Mouse (Mus musculus) limb, embryonic 14.5 days (tissue): ENCODE data around the gene Zfp280c. TPM values are rescaled to one million over a fixed set of nuclear protein-coding genes. Genes with fewer than 3 reads are reported as not detected.

Source experiments
- ATAC-seq: fragments of 200-750 bp; cut with Nextera tagmentation; 2 replicates; pipeline ENCODE4 v1.8.0; 2017; ENCODE audit warnings: low read depth, moderate number of reproducible peaks, moderate TSS enrichment; ENCODE audit not compliant: low FRiP score
- DNase-seq: peaks from one replicate; pipeline ENCODE4 v3.0.0-alpha.2; 2015; ENCODE audit warnings: low spot score
- H3K27ac ChIP-seq: fragments of 300-500 bp; sonication (generic); replicated peaks from 2 replicates; pipeline ENCODE4 v1.5.1; 2014; ENCODE audit warnings: low read depth, mild to moderate bottlenecking, low read length, moderate library complexity, mixed read lengths
- H3K27me3 ChIP-seq: fragments of 300-500 bp; sonication (generic); 2 replicates; pipeline ENCODE4 v1.6.1; 2014; ENCODE audit warnings: low read length, mixed read lengths; ENCODE audit not compliant: control insufficient read depth, insufficient read depth
- H3K36me3 ChIP-seq: fragments of 300-500 bp; sonication (generic); 2 replicates; pipeline ENCODE4 v1.6.1; 2014; ENCODE audit warnings: mild to moderate bottlenecking, low read length, moderate library complexity, mixed read lengths; ENCODE audit not compliant: control insufficient read depth, insufficient read depth
- H3K4me1 ChIP-seq: fragments of 300-500 bp; sonication (generic); 2 replicates; pipeline ENCODE4 v1.6.1; 2014; ENCODE audit warnings: antibody characterized with exemption, low read length, mixed read lengths; ENCODE audit not compliant: control insufficient read depth, insufficient read depth
- H3K4me2 ChIP-seq: fragments of 300-500 bp; sonication (generic); replicated peaks from 2 replicates; pipeline ENCODE4 v1.6.1; 2014; ENCODE audit warnings: low read depth, mild to moderate bottlenecking, low read length, moderate library complexity; ENCODE audit not compliant: severe bottlenecking
- H3K4me3 ChIP-seq: fragments of 300-500 bp; sonication (generic); replicated peaks from 2 replicates; pipeline ENCODE4 v1.5.1; 2014; ENCODE audit warnings: low read length
- H3K9ac ChIP-seq: fragments of 300-500 bp; sonication (generic); 2 replicates; pipeline ENCODE4 v1.6.1; 2014; ENCODE audit warnings: mild to moderate bottlenecking, low read depth, low read length, moderate library complexity; ENCODE audit not compliant: severe bottlenecking
- H3K9me3 ChIP-seq: fragments of 300-500 bp; sonication (generic); 2 replicates; pipeline ENCODE4 v1.6.1; 2016; ENCODE audit warnings: low read length; ENCODE audit not compliant: control insufficient read depth
- POLR2A ChIP-seq: fragments of 200-500 bp; IDR thresholded peaks from 2 replicates; pipeline ENCODE4 v1.8.0; 2012; ENCODE audit warnings: inconsistent platforms, mild to moderate bottlenecking, moderate library complexity, borderline replicate concordance; ENCODE audit not compliant: insufficient read depth, insufficient read length; ENCODE audit errors: extremely low read depth
- WGBS: fragments of 180-500 bp; shearing (Covaris S2); extraction: QIAGEN DNeasy Blood & Tissue Kit; methylation state at CpG from one replicate; pipeline ENCODE4 v1.1.7; 2014; 5-methylcytosine and 5-hydroxymethylcytosine counted together
- polyA plus RNA-seq, 2 experiments: library from polyadenylated mRNA; depleted of rRNA in 1 of 2; stranded (reverse) in 1 of 2; unstranded in 1 of 2; fragments of >200 nt; fragmentation: Nextera tagmentation in 1 of 2; extraction: Ambion mirVana in 1 of 2; gene quantifications; 2 replicates each; pipeline versions ENCODE4 v1.2.1 to v1.2.3; 2012 to 2014

The Zfp280c gene
- polyA plus RNA-seq, 2 experiments: 13.3 to 38.9 TPM

- Histone ChIP-seq H3K9me3 (no peaks in the 10 kb centered on the region), H3K27me3 (no peaks in the 10 kb centered on the region), H3K27ac (no peak overlapping the region), H3K36me3 (no peaks in the 10 kb centered on the region), H3K9ac (no peak overlapping the region), H3K4me1 (no peaks in the 10 kb centered on the region), H3K4me2 (no peak overlapping the region), H3K4me3 (no peak overlapping the region)
- DNase-seq: no peak
- 68% methylated on average over 1 of the region's 3 CpGs for WGBS
- no peak for ATAC-seq
- no peak for TF ChIP-seq POLR2A
These were observed 67.9 kb downstream of the Zfp280c start for GRCm38 (mm10) chrX:48526435-48526834.

- ATAC-seq (no peak), DNase-seq (no peak)
- WGBS: 49% methylated on average over 8 of the region's 8 CpGs
- Histone ChIP-seq H3K9me3 (no peaks in the 10 kb centered on the region), H3K4me3 (no peak overlapping the region), H3K27ac (no peak overlapping the region), H3K36me3 (no peaks in the 10 kb centered on the region), H3K4me1 (no peaks in the 10 kb centered on the region), H3K27me3 (no peaks in the 10 kb centered on the region), H3K9ac (no peak overlapping the region), H3K4me2 (no peak overlapping the region)
- no peak for TF ChIP-seq POLR2A
These were observed 68.4 kb downstream of the Zfp280c start for GRCm38 (mm10) chrX:48525866-48526265.

GRCm38 (mm10) chrX:48525332-48525731, 69.0 kb downstream of the Zfp280c start:
- Histone ChIP-seq H3K4me2 (no peak overlapping the region), H3K27ac (no peak overlapping the region), H3K9ac (no peak overlapping the region), H3K4me1 (no peaks in the 10 kb centered on the region), H3K27me3 (no peaks in the 10 kb centered on the region), H3K36me3 (no peaks in the 10 kb centered on the region), H3K4me3 (no peak overlapping the region), H3K9me3 (no peaks in the 10 kb centered on the region)
- DNase-seq (no peak), ATAC-seq (no peak)
- no peak for TF ChIP-seq POLR2A
- WGBS: 78% methylated on average over 1 of the region's 1 CpGs

- no peaks in the 10 kb centered on the region for H3K4me1 ChIP-seq
- H3K9me3 ChIP-seq: no peaks in the 10 kb centered on the region
- ATAC-seq: no peak
- no peak for TF ChIP-seq POLR2A
- H3K4me3 ChIP-seq: no peak overlapping the region
- no peak overlapping the region for H3K4me2 ChIP-seq
- no peak for DNase-seq
- H3K9ac ChIP-seq: no peak overlapping the region
- no peaks in the 10 kb centered on the region for H3K36me3 ChIP-seq
- no peaks in the 10 kb centered on the region for H3K27me3 ChIP-seq
- no peak overlapping the region for H3K27ac ChIP-seq
- 70% methylated on average over 3 of the region's 3 CpGs for WGBS
These were observed 70.8 kb downstream of the Zfp280c start for GRCm38 (mm10) chrX:48523512-48523911.

- Histone ChIP-seq H3K4me2 (no peak overlapping the region), H3K4me3 (no peak overlapping the region), H3K27me3 (no peaks in the 10 kb centered on the region), H3K9ac (no peak overlapping the region), H3K36me3 (no peaks in the 10 kb centered on the region), H3K27ac (no peak overlapping the region), H3K4me1 (no peaks in the 10 kb centered on the region), H3K9me3 (no peaks in the 10 kb centered on the region)
- no peak for TF ChIP-seq POLR2A
- WGBS: 90% methylated on average over 3 of the region's 3 CpGs
- ATAC-seq (no peak), DNase-seq (no peak)
These were observed 72.7 kb downstream of the Zfp280c start for GRCm38 (mm10) chrX:48521651-48522050.

- WGBS: 24% methylated on average over 20 of the region's 20 CpGs
- no peak for TF ChIP-seq POLR2A
- Histone ChIP-seq H3K36me3 (no peaks in the 10 kb centered on the region), H3K4me3 (peak overlapping the region; percentile 42), H3K4me2 (peak overlapping the region; percentile 68), H3K4me1 (no peaks in the 10 kb centered on the region), H3K9me3 (no peaks in the 10 kb centered on the region), H3K9ac (peak overlapping the region; percentile 60), H3K27ac (no peak overlapping the region), H3K27me3 (no peaks in the 10 kb centered on the region)
- ATAC-seq: no peak
- no peak for DNase-seq
These were observed 74.7 kb downstream of the Zfp280c start for GRCm38 (mm10) chrX:48519549-48520085.
